In the genomic region with DNA sequence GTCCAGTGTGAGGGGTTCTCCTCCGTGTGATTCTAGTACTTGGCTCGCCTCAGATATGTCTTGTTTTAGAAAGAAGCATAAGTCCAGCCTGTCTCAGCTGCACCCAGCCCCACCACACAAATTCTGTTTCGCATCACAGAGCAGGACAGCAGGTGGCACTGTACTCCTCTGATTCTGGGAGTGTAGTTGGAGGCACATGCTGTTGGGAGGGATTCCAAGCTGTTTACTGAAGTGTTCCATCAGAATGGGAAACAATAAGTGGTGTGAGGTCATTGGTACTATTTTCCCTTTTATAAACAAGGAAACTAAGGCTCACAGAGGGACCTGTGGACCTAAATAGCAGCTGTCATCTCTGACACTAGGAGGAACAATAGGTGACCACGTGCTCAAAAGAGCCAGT, we compare ENCODE assay signal across 8 mouse cellular contexts. TPM values are rescaled to one million over a fixed set of nuclear protein-coding genes. Genes with fewer than 3 reads are reported as not detected.
DNase-seq lines count a peak whose midpoint lies in the region; ATAC-seq and TF ChIP-seq lines count a peak whose summit lies in the region.

No protein-coding gene starts in this region.

- no peak for TF ChIP-seq POLR2A in heart, adult 2 months (IDR thresholded peaks at IDR 0.05; ENCODE audit: insufficient read depth, low read depth, low read length)

- intact Hi-C loops in heart, adult 2 months (cut with DNase I): loop anchor here (1.0 kb wide), 1 partner anchor 185 kb away; no protein-coding TSS in a partner anchor
- intact Hi-C loops in heart, postnatal 10 days (cut with DNase I): no loop called here
- intact Hi-C loops in left cerebral cortex, postnatal 4 days (cut with DNase I): no loop called here

- no peaks in the 10 kb centered on the region for H3K36me3 ChIP-seq in heart, adult 2 months (ENCODE audit: control insufficient read depth, insufficient read depth, low read length)
- H3K36me3 ChIP-seq in heart, embryonic 11.5 days (ENCODE audit: control insufficient read depth, insufficient read depth, low read length): peaks cover 17% of the 10 kb centered on the region
- H3K36me3 ChIP-seq in C2C12 (ENCODE audit: control insufficient read depth, insufficient read depth): peaks cover 55% of the 10 kb centered on the region

- H3K4me3 ChIP-seq in heart, adult 2 months: no peak overlapping the region
- no peak overlapping the region for H3K4me3 ChIP-seq in heart, embryonic 11.5 days (ENCODE audit: low read depth, low read length)
- H3K4me3 ChIP-seq in C2C12 (ENCODE audit: insufficient read depth, poor library complexity, severe bottlenecking): no peak overlapping the region

- WGBS in heart, adult 2 months: 24% methylated on average over 4 of the region's 4 CpGs
- 71% methylated on average over 4 of the region's 4 CpGs for WGBS in heart, embryonic 11.5 days (ENCODE audit: insufficient replicate concordance)

- no peaks in the 10 kb centered on the region for H3K9me3 ChIP-seq in heart, embryonic 11.5 days (replicated peaks; ENCODE audit: control insufficient read depth, low read length)

- H3K27ac ChIP-seq in heart, adult 2 months: no peak overlapping the region
- no peak overlapping the region for H3K27ac ChIP-seq in heart, embryonic 11.5 days (ENCODE audit: low read depth, low read length)

- H3K79me2 ChIP-seq in heart, adult 2 months (replicated peaks; ENCODE audit: control insufficient read depth, insufficient read depth, low read length): no peaks in the 10 kb centered on the region
- no peaks in the 10 kb centered on the region for H3K79me2 ChIP-seq in C2C12 (ENCODE audit: control insufficient read depth, insufficient read depth)

- no peak overlapping the region for H3K9ac ChIP-seq in heart, adult 2 months (ENCODE audit: low read depth, low read length)
- no peak overlapping the region for H3K9ac ChIP-seq in heart, embryonic 11.5 days (ENCODE audit: low read depth, low read length)

- no peaks in the 10 kb centered on the region for H3K79me3 ChIP-seq in C2C12 (ENCODE audit: low read depth)

- no peak overlapping the region for H3ac ChIP-seq in C2C12 (ENCODE audit: control insufficient read depth, insufficient read length, low read depth)

- DNase-seq in heart, adult 2 months: peak; percentile 20 to 36
- peak; percentile 43 for DNase-seq in adrenal gland, postnatal 10 days
- peak; percentile 56 to 65 for DNase-seq in heart, postnatal 10 days
- DNase-seq in left cerebral cortex, postnatal 4 days: peak; percentile 8
- peak; percentile 54 for DNase-seq in retina, postnatal 1 day
- no peak for DNase-seq in thymus, postnatal 36 days

- ATAC-seq in heart, embryonic 11.5 days (replicated peaks; ENCODE audit: insufficient number of reproducible peaks, low FRiP score, low TSS enrichment): no peak

- 0 out of 2 replicates have a peak, but pooled peaks have one; percentile 30 for TF ChIP-seq EP300 in heart, adult 2 months (IDR thresholded peaks at IDR 0.05; ENCODE audit: insufficient read depth, low read depth, low read length)

- H3K27me3 ChIP-seq in heart, adult 2 months (ENCODE audit: control insufficient read depth, insufficient read depth, low read length): no peaks in the 10 kb centered on the region
- H3K27me3 ChIP-seq in heart, embryonic 11.5 days (ENCODE audit: control insufficient read depth, insufficient read depth, low read length): no peaks in the 10 kb centered on the region
- no peaks in the 10 kb centered on the region for H3K27me3 ChIP-seq in C2C12 (ENCODE audit: control insufficient read depth, insufficient read depth, insufficient read length)

- TF ChIP-seq CTCF in heart, adult 2 months (IDR thresholded peaks at IDR 0.05): peak; percentile 69
- TF ChIP-seq CTCF in C2C12 (IDR thresholded peaks at IDR 0.05; ENCODE audit: control insufficient read depth, insufficient read depth, insufficient read length): peak; percentile 27

- H3K4me2 ChIP-seq in heart, embryonic 11.5 days: no peak overlapping the region

- no peaks in the 10 kb centered on the region for H3K4me1 ChIP-seq in heart, adult 2 months (ENCODE audit: control insufficient read depth, insufficient read depth, low read length)
- no peaks in the 10 kb centered on the region for H3K4me1 ChIP-seq in heart, embryonic 11.5 days (ENCODE audit: control insufficient read depth, insufficient read depth, low read length)

TF ChIP-seq in C2C12, 6 proteins besides CTCF, POLR2A, EP300 and RAD21:
- TF ChIP-seq FOSL1 (IDR thresholded peaks at IDR 0.05; ENCODE audit: insufficient read depth, low read length, poor library complexity, severe bottlenecking): no peak
- no peak for TF ChIP-seq USF1 (IDR thresholded peaks at IDR 0.05; ENCODE audit: low read depth)
- no peak for TF ChIP-seq MYOD1 (IDR thresholded peaks at IDR 0.05; ENCODE audit: control insufficient read depth, insufficient read length, low read depth)
- no peak for TF ChIP-seq MYOG (IDR thresholded peaks at IDR 0.05; ENCODE audit: control insufficient read depth, extremely low read depth, insufficient read length)
- TF ChIP-seq MAX (IDR thresholded peaks at IDR 0.05): no peak

RNA-seq across cellular contexts. Expression of a gene that starts 18.9 kb away (rescaled TPM):
- total RNA-seq in heart, adult 2 months (2021): 1 to 10 TPM; 9.6 to 9.8 TPM
- polyA plus RNA-seq in heart, adult 2 months (2012; rRNA removed): 5.9 and 11.5 TPM in 2 replicates
- polyA plus RNA-seq in heart, embryonic 11.5 days (2014; fragmentation: Nextera tagmentation; extraction: Ambion mirVana): 13.0 and 13.5 TPM in 2 replicates
- 7.3 TPM for polyA plus RNA-seq in C2C12 (2012; fragmentation: generic; extraction: Trizol)
- 10 to 100 TPM; 11.9 to 16.7 TPM for total RNA-seq in adrenal gland, postnatal 10 days (2021)
- 10 to 100 TPM; 13.1 to 15.0 TPM for total RNA-seq in heart, postnatal 10 days (2021)
- 10 to 100 TPM; 33.6 to 35.3 TPM for total RNA-seq in left cerebral cortex, postnatal 4 days (2021)

Comparison
In these comparisons a context has a peak if more than half of its experiments do, and no peak if none do; other contexts are left out.
1. DNase-seq: peak in heart, adult 2 months (2 of 2), adrenal gland, postnatal 10 days (single experiment), heart, postnatal 10 days (2 of 2), left cerebral cortex, postnatal 4 days (single experiment) and retina, postnatal 1 day (single experiment); none in thymus, postnatal 36 days (0 of 2).